Mouse (Mus musculus): ENCODE results near the gene Car1. TPM values are rescaled to one million over a fixed set of nuclear protein-coding genes. Genes with fewer than 3 reads are reported as not detected.
"Not testable (repeated sequence)": the region's sequence is repeated elsewhere in the genome, so short reads cannot be mapped to it uniquely, and the experiment has no call there.

Car1 gene
- polyA plus RNA-seq, 1 experiment, result not detected

- no peak for DNase-seq (ENCODE audit: extremely low spot score in 1 of 2, low spot score in 1 of 2)
Observed at GRCm38 (mm10) chr3:14785353-14785752, 22.8 kb downstream of the Car1 start.

- DNase-seq (ENCODE audit: extremely low spot score in 1 of 2, low spot score in 1 of 2), result not testable (repeated sequence)
Observed at GRCm38 (mm10) chr3:14783198-14783597, 25.0 kb downstream of the Car1 start.

GRCm38 (mm10) chr3:14782365-14782764 lies 25.8 kb downstream of the Car1 start:
- not testable (repeated sequence) for DNase-seq (ENCODE audit: extremely low spot score in 1 of 2, low spot score in 1 of 2)

- no peak for DNase-seq (ENCODE audit: extremely low spot score in 1 of 2, low spot score in 1 of 2)
Observed at GRCm38 (mm10) chr3:14780212-14780611, 28.0 kb downstream of the Car1 start.

GRCm38 (mm10) chr3:14776497-14777162 lies 31.5 kb downstream of the Car1 start:
- DNase-seq (ENCODE audit: extremely low spot score in 1 of 2, low spot score in 1 of 2), result not testable (repeated sequence)

GRCm38 (mm10) chr3:14774539-14774938 lies 33.6 kb downstream of the Car1 start:
- DNase-seq (ENCODE audit: extremely low spot score in 1 of 2, low spot score in 1 of 2), result not testable (repeated sequence)

GRCm38 (mm10) chr3:14772473-14772872 lies 35.7 kb downstream of the Car1 start:
- not testable (repeated sequence) for DNase-seq (ENCODE audit: extremely low spot score in 1 of 2, low spot score in 1 of 2)

- DNase-seq (ENCODE audit: extremely low spot score in 1 of 2, low spot score in 1 of 2), result no peak
Observed at GRCm38 (mm10) chr3:14764755-14765566, 43.2 kb downstream of the Car1 start.

- no peak for DNase-seq (ENCODE audit: extremely low spot score in 1 of 2, low spot score in 1 of 2)
Observed at GRCm38 (mm10) chr3:14755716-14756115, 52.5 kb downstream of the Car1 start.

- DNase-seq (ENCODE audit: extremely low spot score in 1 of 2, low spot score in 1 of 2), result no peak
Observed at GRCm38 (mm10) chr3:14746041-14746440, 62.1 kb downstream of the Car1 start.

GRCm38 (mm10) chr3:14738261-14738660 lies 69.9 kb downstream of the Car1 start:
- no peak for DNase-seq (ENCODE audit: extremely low spot score in 1 of 2, low spot score in 1 of 2)

- DNase-seq (ENCODE audit: extremely low spot score in 1 of 2, low spot score in 1 of 2), result not testable (repeated sequence)
Observed at GRCm38 (mm10) chr3:14727496-14727895, 80.7 kb downstream of the Car1 start.

- DNase-seq (ENCODE audit: extremely low spot score in 1 of 2, low spot score in 1 of 2), result not testable (repeated sequence)
Observed at GRCm38 (mm10) chr3:14725462-14725861, 82.7 kb downstream of the Car1 start.

Other genes starting within 250 kb of the Car1 start
- gene 1810022K09Rik, start 197.1 kb downstream of the Car1 start, polyA plus RNA-seq (2012; rRNA removed), result 96.0 and 118 TPM in 2 replicates
- gene Car13, start 166.6 kb downstream of the Car1 start, polyA plus RNA-seq (2012; rRNA removed), result 1.4 and 1.6 TPM in 2 replicates
- gene Car3, start 55.1 kb upstream of the Car1 start, polyA plus RNA-seq (2012; rRNA removed), result 2.0 and 3.3 TPM in 2 replicates
- gene Car2, start 77.9 kb upstream of the Car1 start, polyA plus RNA-seq (2012; rRNA removed), result 372 and 405 TPM in 2 replicates

All from frontal cortex, adult 2 months (tissue).